Mouse (Mus musculus) retina, postnatal 1 day (tissue): ENCODE data around the gene Cflar.
A peak's percentile ranks its signal among the peaks of the same experiment; 100 is the strongest.
"Not testable (repeated sequence)": the region's sequence is repeated elsewhere in the genome, so short reads cannot be mapped to it uniquely, and the experiment has no call there.

ENCODE experiments used
- DNase-seq: peaks from one replicate; pipeline ENCODE4 v3.0.0-alpha.2; 2012

Gene Cflar

GRCm38 (mm10) chr1:58728590-58728868, 17.2 kb downstream of the Cflar start:
- DNase-seq, result no peak

GRCm38 (mm10) chr1:58733636-58734035, 22.3 kb downstream of the Cflar start:
- DNase-seq, result no peak

GRCm38 (mm10) chr1:58734043-58734920, 23.0 kb downstream of the Cflar start:
- DNase-seq, result no peak

- DNase-seq, result no peak
These were observed 24.7 kb downstream of the Cflar start for GRCm38 (mm10) chr1:58735962-58736361.

GRCm38 (mm10) chr1:58736968-58737367, 25.7 kb downstream of the Cflar start:
- no peak for DNase-seq

- no peak for DNase-seq
These were observed 28.2 kb downstream of the Cflar start for GRCm38 (mm10) chr1:58739529-58739928.

- no peak for DNase-seq
These were observed 31.3 kb downstream of the Cflar start for GRCm38 (mm10) chr1:58742571-58743021.

- DNase-seq, result no peak
These were observed 31.9 kb downstream of the Cflar start for GRCm38 (mm10) chr1:58743252-58743651.

GRCm38 (mm10) chr1:58744645-58745044, 33.3 kb downstream of the Cflar start:
- no peak for DNase-seq

GRCm38 (mm10) chr1:58746880-58747279, 35.6 kb downstream of the Cflar start:
- DNase-seq, result peak; percentile 61

- DNase-seq, result no peak
These were observed 48.1 kb downstream of the Cflar start for GRCm38 (mm10) chr1:58759451-58759850.

GRCm38 (mm10) chr1:58760581-58760980, 49.3 kb downstream of the Cflar start:
- DNase-seq, result no peak

GRCm38 (mm10) chr1:58761391-58762275, 50.3 kb downstream of the Cflar start:
- not testable (repeated sequence) for DNase-seq

- no peak for DNase-seq
These were observed 51.3 kb downstream of the Cflar start for GRCm38 (mm10) chr1:58762576-58762975.

GRCm38 (mm10) chr1:58766446-58766845, 55.1 kb downstream of the Cflar start:
- not testable (repeated sequence) for DNase-seq

- no peak for DNase-seq
These were observed 57.8 kb downstream of the Cflar start for GRCm38 (mm10) chr1:58769136-58769535.

- DNase-seq, result no peak
These were observed 58.4 kb downstream of the Cflar start for GRCm38 (mm10) chr1:58769701-58770100.

- DNase-seq, result peak; percentile 73
These were observed 58.9 kb downstream of the Cflar start for GRCm38 (mm10) chr1:58770111-58770720.

- peak; percentile 30 for DNase-seq
These were observed 60.8 kb downstream of the Cflar start for GRCm38 (mm10) chr1:58772084-58772483.

GRCm38 (mm10) chr1:58773280-58773679, 62.0 kb downstream of the Cflar start:
- no peak for DNase-seq

GRCm38 (mm10) chr1:58773905-58774304, 62.6 kb downstream of the Cflar start:
- DNase-seq, result no peak

- no peak for DNase-seq
These were observed 64.1 kb downstream of the Cflar start for GRCm38 (mm10) chr1:58775361-58775760.

- no peak for DNase-seq
These were observed 66.3 kb downstream of the Cflar start for GRCm38 (mm10) chr1:58777583-58777982.
